Mouse (Mus musculus): ENCODE results near the gene Vti1b. TPM values are rescaled to one million over a fixed set of nuclear protein-coding genes. Genes with fewer than 3 reads are reported as not detected.
"Not testable (repeated sequence)": the region's sequence is repeated elsewhere in the genome, so short reads cannot be mapped to it uniquely, and the experiment has no call there.

Vti1b gene
- polyA plus RNA-seq, 1 experiment: 25.6 TPM

DNA sequence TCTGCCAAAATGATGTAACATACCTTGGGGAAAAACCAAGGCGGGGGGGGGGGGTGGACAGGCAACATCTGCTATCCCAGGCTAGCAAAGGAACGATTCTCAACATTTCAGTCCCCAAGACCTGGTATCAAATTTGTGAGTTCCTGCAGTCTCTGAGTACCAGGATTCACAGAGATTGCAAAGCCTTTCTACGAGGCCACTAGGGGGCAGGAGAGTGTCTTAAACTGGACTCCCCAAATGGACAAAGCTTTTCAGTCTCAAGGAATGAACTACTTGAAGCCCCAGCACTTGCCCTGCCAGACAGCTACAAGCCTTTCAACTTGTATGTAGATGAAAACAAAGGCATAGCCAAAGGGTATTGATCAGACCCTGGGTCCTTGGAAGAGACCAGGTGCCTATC is 21.0 kb upstream of the Vti1b start:
- WGBS: 7% methylated on average over 3 of the region's 3 CpGs
- Histone ChIP-seq H3K36me3 (ENCODE audit: control insufficient read depth, insufficient read depth, low read length) (peaks cover under 1% of the 10 kb centered on the region; the same call in 1 of the 2 replicates), H3K4me3 (ENCODE audit: extremely low read depth, insufficient read depth, insufficient read length) (no peak overlapping the region), H3K27ac (ENCODE audit: insufficient read depth, low read length) (no peak overlapping the region), H3K27me3 (ENCODE audit: control insufficient read depth, insufficient read depth, low read length) (no peaks in the 10 kb centered on the region), H3K4me1 (ENCODE audit: control insufficient read depth, insufficient read depth, insufficient read length) (peaks cover 3% of the 10 kb centered on the region; the same call in 1 of the 2 replicates)
- peak; percentile 36; the same call in 1 of the 2 replicates for TF ChIP-seq CTCF (IDR thresholded peaks at IDR 0.05; ENCODE audit: extremely low read depth, insufficient read depth, insufficient read length, insufficient replicate concordance)
- TF ChIP-seq POLR2A (IDR thresholded peaks at IDR 0.05; ENCODE audit: low read depth, low read length): no peak
- DNase-seq (ENCODE audit: low read depth in 1 of 2, low spot score in 2 of 2): peak; percentile 54 to 70

DNA sequence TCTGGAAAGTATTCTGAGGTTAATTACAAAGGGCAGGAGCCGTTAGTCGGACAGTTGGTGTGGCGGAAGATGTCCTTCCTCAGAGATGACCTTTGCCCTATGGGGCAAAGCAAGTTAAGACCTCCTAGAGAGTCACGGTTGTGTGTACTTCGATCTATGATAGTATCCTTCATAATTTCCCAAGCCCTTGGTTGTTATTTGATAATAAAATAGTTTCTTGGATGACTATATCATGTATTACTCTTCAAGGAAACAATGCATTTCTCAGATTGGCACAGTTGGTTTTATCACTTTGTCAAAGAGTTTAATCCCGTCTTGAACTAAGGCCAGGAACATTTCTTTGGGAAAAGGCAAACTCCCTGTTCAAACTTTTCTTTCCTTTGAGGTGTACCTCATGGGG is 19.7 kb upstream of the Vti1b start, which contains the start of gene Rdh11:
Gene Rdh11, minus strand, starts transcription at position 101 of the 400 bp plus-strand sequence.
- 74% methylated on average over 6 of the region's 6 CpGs for WGBS
- H3K4me3 ChIP-seq (ENCODE audit: extremely low read depth, insufficient read depth, insufficient read length): peak within 1 kb of the TSS; percentile 65
- peaks cover 7% of the 10 kb centered on the region for H3K36me3 ChIP-seq (ENCODE audit: control insufficient read depth, insufficient read depth, low read length)
- H3K27me3 ChIP-seq (ENCODE audit: control insufficient read depth, insufficient read depth, low read length): no peaks in the 10 kb centered on the region
- TF ChIP-seq CTCF (IDR thresholded peaks at IDR 0.05; ENCODE audit: extremely low read depth, insufficient read depth, insufficient read length, insufficient replicate concordance) (no peak), POLR2A (IDR thresholded peaks at IDR 0.05; ENCODE audit: low read depth, low read length) (no peak)
- DNase-seq (ENCODE audit: low read depth in 1 of 2, low spot score in 2 of 2): no peak
- peak within 1 kb of the TSS; percentile 2; the same call in 1 of the 2 replicates for H3K27ac ChIP-seq (ENCODE audit: insufficient read depth, low read length)
- H3K4me1 ChIP-seq (ENCODE audit: control insufficient read depth, insufficient read depth, insufficient read length): peaks cover 3% of the 10 kb centered on the region; the same call in 1 of the 2 replicates

DNA sequence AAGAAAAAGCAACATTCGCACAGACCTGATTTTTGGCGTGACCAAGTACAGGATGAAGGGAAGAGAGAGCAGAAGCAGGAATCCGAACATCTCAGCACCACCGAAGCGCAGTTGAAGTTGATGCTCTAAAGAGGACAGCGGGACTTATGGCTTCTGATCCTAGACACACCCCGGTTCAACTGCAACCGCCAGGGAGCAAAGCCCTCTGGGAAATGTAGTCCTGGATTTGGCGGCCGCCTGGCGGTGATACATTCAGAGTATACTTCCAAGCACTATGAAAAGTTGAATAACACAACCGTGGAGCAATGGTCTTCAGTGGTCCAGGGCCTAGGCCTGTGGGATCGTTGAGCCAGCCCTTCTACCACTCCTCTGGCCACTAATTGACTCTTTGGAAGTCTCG is 19.2 kb upstream of the Vti1b start:
- peak overlapping the region; percentile 65 for H3K4me3 ChIP-seq (ENCODE audit: extremely low read depth, insufficient read depth, insufficient read length)
- H3K27me3 ChIP-seq (ENCODE audit: control insufficient read depth, insufficient read depth, low read length): no peaks in the 10 kb centered on the region
- no peak overlapping the region for H3K27ac ChIP-seq (ENCODE audit: insufficient read depth, low read length)
- peaks cover 3% of the 10 kb centered on the region; the same call in 1 of the 2 replicates for H3K4me1 ChIP-seq (ENCODE audit: control insufficient read depth, insufficient read depth, insufficient read length)
- TF ChIP-seq POLR2A (IDR thresholded peaks at IDR 0.05; ENCODE audit: low read depth, low read length): no peak
- TF ChIP-seq CTCF (IDR thresholded peaks at IDR 0.05; ENCODE audit: extremely low read depth, insufficient read depth, insufficient read length, insufficient replicate concordance): peak; percentile 16; the same call in 1 of the 2 replicates
- peaks cover 7% of the 10 kb centered on the region for H3K36me3 ChIP-seq (ENCODE audit: control insufficient read depth, insufficient read depth, low read length)
- DNase-seq (ENCODE audit: low read depth in 1 of 2, low spot score in 2 of 2): peak; percentile 70 to 74
- 7% methylated on average over 14 of the region's 14 CpGs for WGBS

DNA sequence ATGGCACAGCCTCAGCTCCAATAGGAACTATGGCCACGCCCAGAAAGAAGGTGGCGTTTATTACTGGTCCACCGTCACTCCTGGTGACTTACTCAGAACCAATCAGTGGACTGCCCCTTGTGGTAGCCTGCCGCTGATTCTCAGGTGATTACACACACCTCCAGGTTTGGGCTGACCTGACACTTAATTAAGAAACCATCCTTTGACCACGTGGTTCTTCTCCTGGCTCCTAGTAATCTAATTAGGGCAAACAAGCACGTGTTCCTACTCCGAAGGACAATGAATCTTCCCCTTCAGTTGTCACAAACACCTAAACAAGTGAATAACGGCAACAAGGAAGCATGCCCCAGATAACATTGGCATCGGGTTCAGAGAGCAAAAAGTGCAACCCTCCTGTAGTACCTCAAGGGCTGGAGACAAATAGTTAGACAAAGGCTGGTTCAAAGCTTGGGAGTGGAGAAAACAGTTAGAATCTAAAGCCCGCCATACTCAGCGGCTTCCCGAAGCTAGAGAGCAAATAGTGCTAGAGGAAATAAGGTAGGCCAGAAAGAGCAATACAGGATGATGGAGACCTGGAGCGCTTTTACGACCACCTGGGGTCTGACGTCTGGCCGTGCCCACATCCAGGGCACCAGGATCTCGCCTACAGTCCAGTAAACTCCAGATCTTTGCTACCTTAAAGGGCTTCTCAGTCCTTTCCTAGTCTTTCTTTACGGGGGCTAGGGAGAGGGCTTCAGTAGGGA is 18.6 kb upstream of the Vti1b start:
- H3K36me3 ChIP-seq (ENCODE audit: control insufficient read depth, insufficient read depth, low read length): peaks cover 12% of the 10 kb centered on the region
- under 1% methylated on average over 18 of the region's 18 CpGs for WGBS
- TF ChIP-seq POLR2A (IDR thresholded peaks at IDR 0.05; ENCODE audit: low read depth, low read length) (no peak), CTCF (IDR thresholded peaks at IDR 0.05; ENCODE audit: extremely low read depth, insufficient read depth, insufficient read length, insufficient replicate concordance) (no peak)
- peak; percentile 59 to 63 for DNase-seq (ENCODE audit: low read depth in 1 of 2, low spot score in 2 of 2)
- peaks cover 3% of the 10 kb centered on the region; the same call in 1 of the 2 replicates for H3K4me1 ChIP-seq (ENCODE audit: control insufficient read depth, insufficient read depth, insufficient read length)
- H3K4me3 ChIP-seq (ENCODE audit: extremely low read depth, insufficient read depth, insufficient read length): peak overlapping the region; percentile 65
- no peaks in the 10 kb centered on the region for H3K27me3 ChIP-seq (ENCODE audit: control insufficient read depth, insufficient read depth, low read length)
- H3K27ac ChIP-seq (ENCODE audit: insufficient read depth, low read length): peak overlapping the region; percentile 2; the same call in 1 of the 2 replicates

DNA sequence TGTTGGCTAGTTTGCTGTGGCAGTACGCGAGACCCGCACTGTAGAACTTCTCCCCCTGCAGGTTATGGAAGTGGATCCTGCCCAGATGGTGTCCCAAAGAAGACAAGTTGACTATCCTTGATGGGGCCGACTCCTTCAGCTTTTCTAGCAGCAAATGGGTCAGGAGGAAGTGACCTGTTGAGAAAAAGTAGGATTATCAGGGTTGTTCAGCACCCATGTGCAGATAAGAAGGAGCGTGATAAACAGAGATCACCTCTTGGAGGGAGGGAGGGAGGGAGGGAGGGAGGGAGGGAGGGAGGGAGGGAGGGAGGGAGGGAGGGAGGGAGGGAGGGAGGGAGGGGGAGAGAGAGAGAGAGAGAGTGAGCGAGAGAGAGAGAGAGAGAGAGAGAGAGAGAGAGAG is 12.7 kb upstream of the Vti1b start:
- 92% methylated on average over 5 of the region's 6 CpGs for WGBS
- H3K36me3 ChIP-seq (ENCODE audit: control insufficient read depth, insufficient read depth, low read length): peaks cover 36% of the 10 kb centered on the region
- not testable (repeated sequence) for DNase-seq (ENCODE audit: low read depth in 1 of 2, low spot score in 2 of 2)

GRCm38 (mm10) chr12:79175998-79176397 is 3.5 kb upstream of the Vti1b start:
- H3K36me3 ChIP-seq (ENCODE audit: control insufficient read depth, insufficient read depth, low read length): peaks cover 9% of the 10 kb centered on the region
- DNase-seq (ENCODE audit: low read depth in 1 of 2, low spot score in 2 of 2): no peak
- no peak overlapping the region for H3K27ac ChIP-seq (ENCODE audit: insufficient read depth, low read length)
- no peak overlapping the region for H3K4me3 ChIP-seq (ENCODE audit: extremely low read depth, insufficient read depth, insufficient read length)
- WGBS: 96% methylated on average over 5 of the region's 5 CpGs
- no peaks in the 10 kb centered on the region for H3K27me3 ChIP-seq (ENCODE audit: control insufficient read depth, insufficient read depth, low read length)
- TF ChIP-seq CTCF (IDR thresholded peaks at IDR 0.05; ENCODE audit: extremely low read depth, insufficient read depth, insufficient read length, insufficient replicate concordance) (no peak), POLR2A (IDR thresholded peaks at IDR 0.05; ENCODE audit: low read depth, low read length) (no peak)
- peaks cover 3% of the 10 kb centered on the region; the same call in 1 of the 2 replicates for H3K4me1 ChIP-seq (ENCODE audit: control insufficient read depth, insufficient read depth, insufficient read length)

More for the DNA sequence above, 12.7 kb upstream of the Vti1b start:
- not testable (repeated sequence) for H3K4me3 ChIP-seq (ENCODE audit: extremely low read depth, insufficient read depth, insufficient read length); H3K27ac ChIP-seq (ENCODE audit: insufficient read depth, low read length); H3K4me1 ChIP-seq (ENCODE audit: control insufficient read depth, insufficient read depth, insufficient read length); H3K27me3 ChIP-seq (ENCODE audit: control insufficient read depth, insufficient read depth, low read length)

GRCm38 (mm10) chr12:79173721-79174120 is 1.3 kb upstream of the Vti1b start:
- H3K27ac ChIP-seq (ENCODE audit: insufficient read depth, low read length): no peak overlapping the region
- WGBS: 86% methylated on average over 5 of the region's 5 CpGs
- H3K36me3 ChIP-seq (ENCODE audit: control insufficient read depth, insufficient read depth, low read length): peaks cover 10% of the 10 kb centered on the region
- DNase-seq (ENCODE audit: low read depth in 1 of 2, low spot score in 2 of 2): no peak
- no peak overlapping the region for H3K4me3 ChIP-seq (ENCODE audit: extremely low read depth, insufficient read depth, insufficient read length)
- no peak for TF ChIP-seq POLR2A (IDR thresholded peaks at IDR 0.05; ENCODE audit: low read depth, low read length)
- H3K27me3 ChIP-seq (ENCODE audit: control insufficient read depth, insufficient read depth, low read length): no peaks in the 10 kb centered on the region
- H3K4me1 ChIP-seq (ENCODE audit: control insufficient read depth, insufficient read depth, insufficient read length): peaks cover 3% of the 10 kb centered on the region
